Mouse (Mus musculus) hindbrain, embryonic 11.5 days (tissue): ENCODE measurements around the gene Sept9. TPM values are rescaled to one million over a fixed set of nuclear protein-coding genes. Genes with fewer than 3 reads are reported as not detected.

Experiments
- ATAC-seq: fragments of 200-750 bp; cut with Nextera tagmentation; 2 replicates; pipeline ENCODE4 v1.8.0; 2017; ENCODE audit warnings: mild to moderate bottlenecking, moderate TSS enrichment, moderate library complexity; ENCODE audit not compliant: low FRiP score
- DNase-seq: peaks from one replicate; pipeline ENCODE4 v3.0.0-alpha.2; 2015; ENCODE audit warnings: low spot score
- H3K27ac ChIP-seq: fragments of 300-500 bp; sonication (generic); 2 replicates; pipeline ENCODE4 v1.5.1; 2014; ENCODE audit warnings: mild to moderate bottlenecking, low read depth, low read length
- H3K27me3 ChIP-seq: fragments of 300-500 bp; sonication (generic); 2 replicates; pipeline ENCODE4 v1.6.1; 2014; ENCODE audit warnings: mild to moderate bottlenecking, low read length, moderate library complexity, mixed read lengths; ENCODE audit not compliant: control insufficient read depth, insufficient read depth
- H3K36me3 ChIP-seq: fragments of 300-500 bp; sonication (generic); 2 replicates; pipeline ENCODE4 v1.6.1; 2014; ENCODE audit warnings: mild to moderate bottlenecking, low read length, moderate library complexity, mixed read lengths; ENCODE audit not compliant: control insufficient read depth, insufficient read depth
- H3K4me1 ChIP-seq: fragments of 300-500 bp; sonication (generic); replicated peaks from 2 replicates; pipeline ENCODE4 v1.6.1; 2014; ENCODE audit warnings: low read length, mixed read lengths; ENCODE audit not compliant: control insufficient read depth, insufficient read depth
- H3K4me2 ChIP-seq: fragments of 300-500 bp; sonication (generic); replicated peaks from 2 replicates; pipeline ENCODE4 v1.6.1; 2014; ENCODE audit warnings: mild to moderate bottlenecking, low read depth, low read length
- H3K4me3 ChIP-seq: fragments of 300-500 bp; sonication (generic); 2 replicates; pipeline ENCODE4 v1.5.1; 2014; ENCODE audit warnings: low read depth, low read length
- H3K9ac ChIP-seq: fragments of 300-500 bp; sonication (generic); 2 replicates; pipeline ENCODE4 v1.6.1; 2014; ENCODE audit warnings: low read depth, low read length
- H3K9me3 ChIP-seq: fragments of 300-500 bp; sonication (generic); 2 replicates; pipeline ENCODE4 v1.6.1; 2016; ENCODE audit warnings: low read length; ENCODE audit not compliant: control insufficient read depth
- WGBS: fragments of 180-500 bp; shearing (Covaris S2); extraction: QIAGEN DNeasy Blood & Tissue Kit; methylation state at CpG from one replicate; pipeline ENCODE4 v1.1.7; 2014; 5-methylcytosine and 5-hydroxymethylcytosine counted together
- polyA plus RNA-seq: library from polyadenylated mRNA; unstranded; fragments of >200 nt; fragmentation: Nextera tagmentation; extraction: Ambion mirVana; gene quantifications from 2 replicates; pipeline ENCODE4 v1.2.1, GENCODE M21; 2014

The Sept9 gene
- polyA plus RNA-seq, 1 experiment from 2014 or later: 126 TPM

- no peaks in the 10 kb centered on the region for H3K9me3 ChIP-seq
- H3K36me3 ChIP-seq: 0 out of 2 replicates have a peak, but pooled peaks cover 4% of the 10 kb centered on the region
- no peak overlapping the region for H3K9ac ChIP-seq
- 93% methylated on average over 13 of the region's 13 CpGs for WGBS
- no peak overlapping the region for H3K27ac ChIP-seq
- H3K4me2 ChIP-seq: no peak overlapping the region
- no peak overlapping the region for H3K4me3 ChIP-seq
- no peaks in the 10 kb centered on the region for H3K4me1 ChIP-seq
- no peak for ATAC-seq
- H3K27me3 ChIP-seq: no peaks in the 10 kb centered on the region
- no peak for DNase-seq
Observed at GRCm38 (mm10) chr11:117159257-117159945, 40.1 kb upstream of the Sept9 start.

- H3K4me3 ChIP-seq: no peak overlapping the region
- WGBS: 93% methylated on average over 5 of the region's 5 CpGs
- H3K9me3 ChIP-seq: no peaks in the 10 kb centered on the region
- H3K4me1 ChIP-seq: no peaks in the 10 kb centered on the region
- no peak for ATAC-seq
- no peak overlapping the region for H3K27ac ChIP-seq
- no peak overlapping the region for H3K9ac ChIP-seq
- no peak for DNase-seq
- H3K27me3 ChIP-seq: no peaks in the 10 kb centered on the region
- H3K36me3 ChIP-seq: 0 out of 2 replicates have a peak, but pooled peaks cover 4% of the 10 kb centered on the region
- no peak overlapping the region for H3K4me2 ChIP-seq
Observed at GRCm38 (mm10) chr11:117159946-117160307, 39.5 kb upstream of the Sept9 start.

DNA sequence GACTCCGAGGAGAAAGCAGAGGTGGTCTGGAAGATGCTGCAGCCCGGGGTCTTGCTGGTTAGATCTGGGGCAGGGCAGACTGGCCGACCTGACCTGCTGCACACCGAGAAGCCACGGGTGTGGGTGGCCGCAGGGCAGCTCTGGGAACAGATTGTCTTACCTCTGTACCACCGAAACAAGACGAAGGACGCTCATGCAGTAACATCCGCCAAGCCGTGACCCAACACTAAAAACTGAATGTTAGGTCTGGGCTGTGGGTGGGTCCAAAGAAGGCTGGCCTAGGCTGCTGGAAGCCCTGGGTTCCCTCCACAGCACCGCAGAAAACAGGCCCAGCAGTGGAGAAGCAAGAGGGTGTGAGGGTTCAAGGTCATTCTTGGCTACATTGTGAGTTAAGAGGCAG is 38.7 kb upstream of the Sept9 start:
- Histone ChIP-seq H3K9ac (no peak overlapping the region), H3K4me2 (no peak overlapping the region), H3K9me3 (no peaks in the 10 kb centered on the region), H3K4me1 (no peaks in the 10 kb centered on the region), H3K27me3 (no peaks in the 10 kb centered on the region), H3K36me3 (0 out of 2 replicates have a peak, but pooled peaks cover 4% of the 10 kb centered on the region), H3K27ac (no peak overlapping the region), H3K4me3 (no peak overlapping the region)
- ATAC-seq (no peak), DNase-seq (no peak)
- WGBS: 90% methylated on average over 12 of the region's 12 CpGs

- WGBS: 77% methylated on average over 8 of the region's 8 CpGs
- ATAC-seq: no peak
- H3K4me3 ChIP-seq: no peak overlapping the region
Observed at GRCm38 (mm10) chr11:117161574-117161973, 37.9 kb upstream of the Sept9 start.

DNA sequence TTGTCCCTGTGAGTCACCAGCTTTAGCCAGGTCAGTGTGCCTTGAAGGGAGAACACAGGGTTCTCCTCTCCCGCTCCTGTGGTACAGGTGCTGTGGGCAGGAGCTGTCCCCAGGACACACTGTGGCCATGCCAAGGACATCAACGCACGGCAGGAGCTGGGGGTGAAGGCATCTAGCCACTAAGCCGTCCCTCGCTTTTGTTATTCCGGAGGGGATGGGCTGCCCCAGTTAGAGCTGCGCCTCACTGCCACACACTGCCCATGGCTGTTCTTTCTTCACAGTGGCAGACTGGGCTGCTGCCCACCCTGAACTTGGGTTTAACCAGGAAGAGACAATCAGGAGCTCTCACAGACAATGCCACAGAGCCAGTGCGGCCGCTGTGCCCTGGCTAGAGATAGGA is 36.4 kb upstream of the Sept9 start:
- Histone ChIP-seq H3K4me2 (no peak overlapping the region), H3K9me3 (no peaks in the 10 kb centered on the region), H3K36me3 (no peaks in the 10 kb centered on the region), H3K27me3 (no peaks in the 10 kb centered on the region), H3K27ac (no peak overlapping the region), H3K4me3 (no peak overlapping the region), H3K4me1 (no peaks in the 10 kb centered on the region), H3K9ac (no peak overlapping the region)
- ATAC-seq (no peak), DNase-seq (no peak)
- 69% methylated on average over 9 of the region's 9 CpGs for WGBS

More at GRCm38 (mm10) chr11:117161574-117161973, 37.9 kb upstream of the Sept9 start:
- no peak overlapping the region for H3K4me2 ChIP-seq
- H3K36me3 ChIP-seq: 0 out of 2 replicates have a peak, but pooled peaks cover 4% of the 10 kb centered on the region
- no peak overlapping the region for H3K9ac ChIP-seq
- no peaks in the 10 kb centered on the region for H3K9me3 ChIP-seq
- no peak for DNase-seq
- no peaks in the 10 kb centered on the region for H3K27me3 ChIP-seq
- H3K4me1 ChIP-seq: no peaks in the 10 kb centered on the region
- no peak overlapping the region for H3K27ac ChIP-seq

- Histone ChIP-seq H3K4me1 (no peaks in the 10 kb centered on the region), H3K36me3 (no peaks in the 10 kb centered on the region), H3K4me3 (no peak overlapping the region), H3K27me3 (no peaks in the 10 kb centered on the region), H3K9ac (no peak overlapping the region), H3K27ac (no peak overlapping the region), H3K4me2 (no peak overlapping the region), H3K9me3 (no peaks in the 10 kb centered on the region)
- ATAC-seq: no peak
- no peak for DNase-seq
- WGBS: 89% methylated on average over 6 of the region's 6 CpGs
Observed at GRCm38 (mm10) chr11:117163771-117164170, 35.7 kb upstream of the Sept9 start.

GRCm38 (mm10) chr11:117168278-117169087 is 31.0 kb upstream of the Sept9 start:
- Histone ChIP-seq H3K36me3 (no peaks in the 10 kb centered on the region), H3K27ac (no peak overlapping the region), H3K4me3 (no peak overlapping the region), H3K4me1 (no peaks in the 10 kb centered on the region), H3K9me3 (no peaks in the 10 kb centered on the region), H3K4me2 (no peak overlapping the region), H3K27me3 (no peaks in the 10 kb centered on the region), H3K9ac (no peak overlapping the region)
- ATAC-seq (no peak), DNase-seq (no peak)
- WGBS: 89% methylated on average over 20 of the region's 20 CpGs

DNA sequence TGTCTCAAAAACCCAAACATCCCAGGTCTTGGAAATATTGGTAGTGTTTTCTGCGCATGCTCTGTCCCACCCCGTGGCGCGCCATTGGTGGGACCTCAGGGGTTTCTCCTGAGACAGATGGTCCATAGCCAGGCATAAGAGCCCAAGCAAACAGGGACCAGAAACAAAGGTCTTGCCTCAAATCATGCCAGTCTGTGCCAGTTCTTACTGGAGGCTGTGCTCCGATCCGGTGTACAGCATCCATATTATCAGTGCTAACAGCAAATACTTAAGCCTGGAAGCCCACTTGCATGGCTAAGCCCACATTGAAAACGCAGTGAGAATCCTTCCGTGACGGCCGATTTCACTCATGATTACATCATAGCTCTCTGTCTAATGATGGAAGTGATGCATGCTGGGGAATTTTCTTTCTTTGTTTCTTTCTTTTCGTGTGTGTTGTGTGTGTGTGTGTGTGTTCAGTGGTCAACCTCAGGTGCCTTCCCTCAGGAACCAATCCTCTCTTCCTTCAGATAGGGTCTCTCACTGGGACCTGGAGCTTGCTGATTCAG is 30.3 kb upstream of the Sept9 start:
- no peak overlapping the region for H3K9ac ChIP-seq
- DNase-seq (no peak), ATAC-seq (no peak)
- no peaks in the 10 kb centered on the region for H3K9me3 ChIP-seq
- H3K4me1 ChIP-seq: no peaks in the 10 kb centered on the region
- WGBS: 96% methylated on average over 11 of the region's 11 CpGs
- H3K27ac ChIP-seq: no peak overlapping the region
- no peak overlapping the region for H3K4me3 ChIP-seq
- no peak overlapping the region for H3K4me2 ChIP-seq
- no peaks in the 10 kb centered on the region for H3K27me3 ChIP-seq
- no peaks in the 10 kb centered on the region for H3K36me3 ChIP-seq
